Mouse (Mus musculus): Measurements from ENCODE around the gene Copg1.

GRCm38 (mm10) chr6:87938941-87939340, 51.3 kb downstream of the Copg1 start:
- no peak for TF ChIP-seq MAX (IDR thresholded peaks at IDR 0.05; ENCODE audit: low read length)
- no peak for TF ChIP-seq MEF2A (IDR thresholded peaks at IDR 0.05; ENCODE audit: borderline replicate concordance, low read depth, low read length)
- TF ChIP-seq CTCF (conservative IDR thresholded peaks at IDR 0.05 in 1 of 2, IDR thresholded peaks at IDR 0.05 in 1 of 2; ENCODE audit: low read depth in 2 of 2, low read length in 2 of 2) = no peak
- TF ChIP-seq ZC3H11A (IDR thresholded peaks at IDR 0.05; ENCODE audit: low read depth, low read length) = no peak
